Mouse (Mus musculus): ENCODE measurements around the gene Otulinl.

DNA sequence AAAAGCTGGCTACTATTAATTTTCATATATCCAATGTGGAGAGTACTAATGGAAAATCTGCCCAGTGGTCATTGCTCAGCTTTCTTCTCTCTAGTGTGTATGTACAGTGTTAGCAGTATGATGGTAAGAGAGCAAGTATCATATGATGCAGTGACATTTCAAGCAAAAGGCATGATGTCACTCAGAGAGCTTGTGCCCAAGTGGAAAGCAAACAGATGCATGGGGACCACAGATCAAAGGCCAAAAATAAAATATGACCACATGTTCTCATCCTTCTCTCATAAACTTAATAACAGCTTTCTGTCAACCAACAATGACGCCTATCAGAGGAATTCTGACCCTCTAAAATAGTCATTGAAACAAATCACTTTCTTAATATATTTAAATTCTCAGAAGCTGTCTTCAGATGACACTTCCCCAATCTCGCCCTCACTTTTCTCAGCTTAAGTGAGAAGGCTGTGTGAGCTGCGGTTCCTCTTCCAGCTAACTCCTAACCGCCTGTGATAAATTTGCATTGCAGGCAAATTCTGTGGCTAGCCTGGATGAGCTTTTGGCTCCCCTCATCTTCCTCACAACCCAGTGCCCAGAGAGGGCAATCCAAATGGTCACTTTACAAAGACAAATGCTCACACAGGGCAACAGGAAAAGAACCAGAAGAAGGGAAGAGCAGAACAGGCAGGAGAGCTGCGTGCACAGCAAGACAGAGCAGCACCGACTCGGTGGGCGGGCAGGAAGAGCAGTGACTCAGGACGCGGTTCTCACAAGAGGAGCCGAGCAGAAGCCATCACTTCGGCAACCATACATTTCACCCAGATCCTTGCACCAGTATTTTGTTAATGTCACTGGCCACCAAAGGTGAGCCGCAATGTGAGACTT, 56.1 kb downstream of the Otulinl start:
- TF ChIP-seq HCFC1 (IDR thresholded peaks at IDR 0.05; ENCODE audit: borderline replicate concordance, insufficient read depth, low read length) (no peak), MAFK (IDR thresholded peaks at IDR 0.05; ENCODE audit: insufficient read depth, low read depth, low read length) (no peak), ZNF384 (IDR thresholded peaks at IDR 0.05; ENCODE audit: low read depth, low read length) (no peak), ZC3H11A (IDR thresholded peaks at IDR 0.05; ENCODE audit: borderline replicate concordance, low read depth, low read length) (no peak), CHD2 (IDR thresholded peaks at IDR 0.05; ENCODE audit: low read depth, low read length) (no peak)
